Mouse (Mus musculus) liver, embryonic 14.5 days (tissue): ENCODE results near the gene Sft2d2. TPM values are rescaled to one million over a fixed set of nuclear protein-coding genes. Genes with fewer than 3 reads are reported as not detected.

Source experiments
- ATAC-seq: fragments of 200-750 bp; cut with Nextera tagmentation; 2 replicates; pipeline ENCODE4 v1.8.0; 2017; ENCODE audit warnings: moderate number of reproducible peaks, mild to moderate bottlenecking, moderate library complexity; ENCODE audit not compliant: insufficient read depth
- DNase-seq, 3 experiments: peaks; one replicate each; pipeline ENCODE4 v3.0.0-alpha.2; 2012 to 2013; ENCODE audit warnings: low read depth in 3 of 3, low spot score in 3 of 3
- H3K27ac ChIP-seq: fragments of 300-500 bp; sonication (generic); 2 replicates; pipeline ENCODE4 v1.5.1; 2014; ENCODE audit warnings: moderate library complexity, mild to moderate bottlenecking, control low read depth, inconsistent platforms
- H3K27me3 ChIP-seq: fragments of 300-500 bp; sonication (generic); 2 replicates; pipeline ENCODE4 v1.6.1; 2014; ENCODE audit warnings: mild to moderate bottlenecking, low read length, moderate library complexity; ENCODE audit not compliant: control insufficient read depth, insufficient read depth
- H3K36me3 ChIP-seq: fragments of 300-500 bp; sonication (generic); replicated peaks from 2 replicates; pipeline ENCODE4 v1.6.1; 2014; ENCODE audit warnings: low read depth; ENCODE audit not compliant: control insufficient read depth, insufficient read depth
- H3K4me1 ChIP-seq, 2 experiments: fragments of 200-500 bp in 1 of 2; fragments of 300-500 bp in 1 of 2; sonication (generic) in 1 of 2; replicated peaks; 2 replicates each; pipeline ENCODE4 v1.6.1; 2012 to 2014; ENCODE audit warnings: antibody characterized with exemption in 1 of 2, inconsistent platforms in 1 of 2, low read length in 1 of 2; ENCODE audit not compliant: control insufficient read depth in 2 of 2, insufficient read depth in 2 of 2
- H3K4me2 ChIP-seq: fragments of 300-500 bp; sonication (generic); 2 replicates; pipeline ENCODE4 v1.6.1; 2014; ENCODE audit warnings: low read depth, mild to moderate bottlenecking, control low read depth, moderate library complexity
- H3K4me3 ChIP-seq, 2 experiments: fragments of 200-500 bp in 1 of 2; fragments of 300-500 bp in 1 of 2; sonication (generic) in 1 of 2; 2 replicates each; pipeline ENCODE4 v1.5.1; 2012 to 2014; ENCODE audit warnings: low read depth in 2 of 2, low read length in 2 of 2, mild to moderate bottlenecking in 2 of 2, control low read depth in 1 of 2, inconsistent platforms in 1 of 2, moderate library complexity in 1 of 2; ENCODE audit not compliant: insufficient read depth in 1 of 2
- H3K9ac ChIP-seq: fragments of 300-500 bp; sonication (generic); replicated peaks from 2 replicates; pipeline ENCODE4 v1.6.1; 2014; ENCODE audit warnings: mild to moderate bottlenecking, control low read depth, moderate library complexity
- H3K9me3 ChIP-seq: fragments of 300-500 bp; sonication (generic); 2 replicates; pipeline ENCODE4 v1.6.1; 2016; ENCODE audit warnings: low read length, mixed read lengths; ENCODE audit not compliant: control insufficient read depth
- CTCF ChIP-seq: IDR thresholded peaks from 2 replicates; pipeline ENCODE4 v1.5.1; 2016; ENCODE audit warnings: antibody characterized with exemption, low read depth, control low read depth
- EP300 ChIP-seq: IDR thresholded peaks from 2 replicates; pipeline ENCODE4 v1.6.1; 2016; ENCODE audit warnings: antibody characterized with exemption, low read depth
- WGBS: fragments of 180-500 bp; shearing (Covaris S2); extraction: QIAGEN DNeasy Blood & Tissue Kit; methylation state at CpG from one replicate; pipeline ENCODE4 v1.1.7; 2014; ENCODE audit not compliant: insufficient replicate concordance; 5-methylcytosine and 5-hydroxymethylcytosine counted together
- polyA plus RNA-seq, 2 experiments: library from polyadenylated mRNA; depleted of rRNA in 1 of 2; stranded (reverse) in 1 of 2; unstranded in 1 of 2; fragments of >200 nt; fragmentation: Nextera tagmentation in 1 of 2; extraction: Ambion mirVana in 1 of 2; gene quantifications; 2 replicates each; pipeline versions ENCODE4 v1.2.1 to v1.2.3; 2012 to 2014

Sft2d2 gene
- polyA plus RNA-seq, 2 experiments: 5.0 to 8.0 TPM

DNA sequence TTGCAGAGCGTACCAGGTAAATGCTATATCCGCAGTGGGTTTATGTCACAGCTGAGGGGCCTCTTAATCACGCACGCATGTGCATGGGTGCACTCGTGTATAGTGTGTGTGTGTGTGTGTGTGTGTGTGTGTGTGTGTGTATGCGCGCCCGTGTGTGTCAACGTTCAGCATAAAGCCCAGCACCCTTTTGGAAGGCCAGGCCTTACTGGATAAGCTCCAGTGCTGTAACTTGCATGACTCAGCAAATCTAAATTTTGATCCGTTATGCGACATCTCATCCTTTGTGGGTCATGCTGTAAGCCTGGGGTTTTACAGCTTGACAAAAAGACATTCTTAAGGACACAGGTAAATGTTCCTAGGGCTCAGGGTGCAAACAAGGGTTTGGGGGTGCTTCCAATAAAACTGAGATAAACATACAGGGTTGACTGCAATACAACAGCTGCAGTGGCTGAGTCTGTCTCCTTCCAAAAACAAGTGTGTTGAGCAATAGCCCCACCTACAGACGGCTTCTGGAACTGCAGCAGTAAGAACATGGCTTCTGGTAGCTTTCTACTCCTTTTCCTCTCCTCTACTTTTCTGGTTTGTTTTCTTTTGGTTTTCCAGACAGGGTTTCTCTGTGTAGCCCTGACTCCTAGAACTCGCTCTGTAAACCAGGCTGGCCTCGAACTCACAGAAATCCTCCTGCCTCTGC is 61.9 kb downstream of the Sft2d2 start:
- peak overlapping the region; percentile 41 for H3K4me2 ChIP-seq
- WGBS: 47% methylated on average over 14 of the region's 14 CpGs
- peak; percentile 78 for ATAC-seq

DNA sequence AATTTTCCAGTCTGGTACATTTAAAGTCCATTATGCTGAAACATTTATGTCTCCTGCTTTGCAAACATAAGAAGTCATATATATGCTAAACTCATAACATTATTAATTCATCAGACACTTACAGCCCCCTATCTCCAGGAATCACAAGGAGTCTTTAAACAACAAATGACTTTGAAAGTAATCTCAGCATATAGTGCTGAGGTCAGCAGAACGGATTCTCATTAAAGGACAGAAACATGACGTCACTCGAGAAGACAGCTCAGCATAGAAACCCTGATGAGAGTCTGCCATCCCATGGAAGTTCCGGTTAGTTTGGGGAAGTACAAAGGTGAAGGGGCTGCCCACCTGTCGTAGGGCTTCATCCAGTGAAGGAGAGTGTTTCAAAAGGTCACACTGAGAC is 64.7 kb downstream of the Sft2d2 start:
- Histone ChIP-seq H3K4me3 (no peak overlapping the region), H3K27me3 (no peaks in the 10 kb centered on the region), H3K27ac (no peak overlapping the region), H3K4me2 (no peak overlapping the region), H3K9ac (no peak overlapping the region), H3K4me1 (no peaks in the 10 kb centered on the region; a peak in 2 of 4 replicates), H3K9me3 (no peaks in the 10 kb centered on the region), H3K36me3 (no peaks in the 10 kb centered on the region)
- TF ChIP-seq CTCF: no peak
- no peak for TF ChIP-seq EP300
- DNase-seq (no peak), ATAC-seq (no peak)
- 54% methylated on average over 5 of the region's 5 CpGs for WGBS

More for the DNA sequence above, 61.9 kb downstream of the Sft2d2 start:
- Histone ChIP-seq H3K4me1 (no peaks in the 10 kb centered on the region; a peak in 2 of 4 replicates), H3K27ac (no peak overlapping the region), H3K9me3 (no peaks in the 10 kb centered on the region), H3K36me3 (no peaks in the 10 kb centered on the region), H3K27me3 (no peaks in the 10 kb centered on the region), H3K9ac (no peak overlapping the region), H3K4me3 (no peak overlapping the region)
- TF ChIP-seq CTCF: peak; percentile 93
- TF ChIP-seq EP300: no peak
- peak; percentile 62 to 69 (median 64) for DNase-seq

Other genes starting within 250 kb of the Sft2d2 start
- gene Tbx19, start 33.7 kb downstream of the Sft2d2 start, polyA plus RNA-seq (2012; rRNA removed): 0.02 and 0.04 TPM in 2 replicates
- 0.13 TPM in 1 of 2 replicates, not detected in the other for gene Tbx19, start 33.7 kb downstream of the Sft2d2 start, polyA plus RNA-seq (2014; fragmentation: Nextera tagmentation; extraction: Ambion mirVana)
- 7.3 and 14.1 TPM in 2 replicates for gene Tiprl, start 42.6 kb upstream of the Sft2d2 start, polyA plus RNA-seq (2012; rRNA removed)
- gene Tiprl, start 42.6 kb upstream of the Sft2d2 start, polyA plus RNA-seq (2014; fragmentation: Nextera tagmentation; extraction: Ambion mirVana): 39.2 and 49.0 TPM in 2 replicates
- 0.11 TPM in 2 replicates for gene Gpr161, start 101.4 kb upstream of the Sft2d2 start, polyA plus RNA-seq (2012; rRNA removed)
- 0.04 TPM in 1 of 2 replicates, not detected in the other for gene Gpr161, start 101.4 kb upstream of the Sft2d2 start, polyA plus RNA-seq (2014; fragmentation: Nextera tagmentation; extraction: Ambion mirVana)